Mouse (Mus musculus) embryonic facial prominence, embryonic 14.5 days (tissue): ENCODE data around the gene Dupd1. TPM values are rescaled to one million over a fixed set of nuclear protein-coding genes. Genes with fewer than 3 reads are reported as not detected.

Source experiments
- ATAC-seq: fragments of 200-750 bp; cut with Nextera tagmentation; 2 replicates; pipeline ENCODE4 v1.8.0; 2017; ENCODE audit warnings: low read depth, moderate number of reproducible peaks, moderate TSS enrichment
- DNase-seq: peaks from one replicate; pipeline ENCODE4 v3.0.0-alpha.2; 2015; ENCODE audit warnings: low spot score
- H3K27ac ChIP-seq: fragments of 300-500 bp; sonication (generic); replicated peaks from 2 replicates; pipeline ENCODE4 v1.5.1; 2014; ENCODE audit warnings: low read depth, mild to moderate bottlenecking, low read length, moderate library complexity
- H3K27me3 ChIP-seq: fragments of 300-500 bp; sonication (generic); replicated peaks from 2 replicates; pipeline ENCODE4 v1.6.1; 2014; ENCODE audit warnings: low read length; ENCODE audit not compliant: control insufficient read depth, insufficient read depth
- H3K36me3 ChIP-seq: fragments of 300-500 bp; sonication (generic); 2 replicates; pipeline ENCODE4 v1.6.1; 2014; ENCODE audit warnings: low read length, mixed read lengths; ENCODE audit not compliant: control insufficient read depth, insufficient read depth
- H3K4me1 ChIP-seq: fragments of 300-500 bp; sonication (generic); 2 replicates; pipeline ENCODE4 v1.6.1; 2014; ENCODE audit warnings: antibody characterized with exemption, low read length; ENCODE audit not compliant: control insufficient read depth, insufficient read depth
- H3K4me2 ChIP-seq: fragments of 300-500 bp; sonication (generic); 2 replicates; pipeline ENCODE4 v1.6.1; 2014; ENCODE audit warnings: low read depth, mild to moderate bottlenecking, low read length, moderate library complexity, mixed read lengths
- H3K4me3 ChIP-seq: fragments of 300-500 bp; sonication (generic); 2 replicates; pipeline ENCODE4 v1.5.1; 2014; ENCODE audit warnings: low read depth, mild to moderate bottlenecking, low read length
- H3K9ac ChIP-seq: fragments of 300-500 bp; sonication (generic); 2 replicates; pipeline ENCODE4 v1.6.1; 2014; ENCODE audit warnings: low read depth, mild to moderate bottlenecking, low read length, moderate library complexity, mixed read lengths
- H3K9me3 ChIP-seq: fragments of 300-500 bp; sonication (generic); 2 replicates; pipeline ENCODE4 v1.6.1; 2016; ENCODE audit warnings: low read length; ENCODE audit not compliant: control insufficient read depth
- WGBS: fragments of 180-500 bp; shearing (Covaris S2); extraction: QIAGEN DNeasy Blood & Tissue Kit; methylation state at CpG from one replicate; pipeline ENCODE4 v1.1.7; 2014; 5-methylcytosine and 5-hydroxymethylcytosine counted together
- polyA plus RNA-seq: library from polyadenylated mRNA; unstranded; fragments of >200 nt; fragmentation: Nextera tagmentation; extraction: Ambion mirVana; gene quantifications from 2 replicates; pipeline ENCODE4 v1.2.1, GENCODE M21; 2014

Gene Dupd1
- polyA plus RNA-seq, 1 experiment from 2014 or later = 0.95 TPM

- Histone ChIP-seq H3K9ac (no peak overlapping the region), H3K4me2 (no peak overlapping the region), H3K9me3 (no peaks in the 10 kb centered on the region), H3K4me3 (no peak overlapping the region), H3K27me3 (no peaks in the 10 kb centered on the region), H3K27ac (peak overlapping the region; percentile 65), H3K36me3 (no peaks in the 10 kb centered on the region), H3K4me1 (peaks cover 32% of the 10 kb centered on the region)
- no peak for ATAC-seq
- WGBS = 62% methylated on average over 2 of the region's 2 CpGs
- DNase-seq = no peak
Observed at GRCm38 (mm10) chr14:21709545-21709944, 4.8 kb downstream of the Dupd1 start.

GRCm38 (mm10) chr14:21706759-21707571 lies 7.4 kb downstream of the Dupd1 start:
- Histone ChIP-seq H3K9me3 (no peaks in the 10 kb centered on the region), H3K27me3 (no peaks in the 10 kb centered on the region), H3K9ac (peak overlapping the region; percentile 30; the same call in 1 of the 2 replicates), H3K4me3 (no peak overlapping the region), H3K4me1 (peaks cover 36% of the 10 kb centered on the region), H3K4me2 (no peak overlapping the region), H3K27ac (peak overlapping the region; percentile 89), H3K36me3 (no peaks in the 10 kb centered on the region)
- ATAC-seq = peak; percentile 89
- peak; percentile 92 for DNase-seq
- WGBS = 33% methylated on average over 12 of the region's 12 CpGs

- H3K4me3 ChIP-seq = no peak overlapping the region
- H3K36me3 ChIP-seq = no peaks in the 10 kb centered on the region
- H3K27me3 ChIP-seq = no peaks in the 10 kb centered on the region
- no peak overlapping the region for H3K4me2 ChIP-seq
- WGBS = 77% methylated on average over 2 of the region's 2 CpGs
- H3K9me3 ChIP-seq = no peaks in the 10 kb centered on the region
- DNase-seq (no peak), ATAC-seq (no peak)
- peaks cover 29% of the 10 kb centered on the region for H3K4me1 ChIP-seq
- peak overlapping the region; percentile 89 for H3K27ac ChIP-seq
- H3K9ac ChIP-seq = no peak overlapping the region
Observed at GRCm38 (mm10) chr14:21705462-21705861, 8.9 kb downstream of the Dupd1 start.

- 56% methylated on average over 5 of the region's 5 CpGs for WGBS
- Histone ChIP-seq H3K9ac (no peak overlapping the region), H3K27ac (no peak overlapping the region), H3K27me3 (no peaks in the 10 kb centered on the region), H3K9me3 (no peaks in the 10 kb centered on the region), H3K4me1 (peaks cover 18% of the 10 kb centered on the region), H3K36me3 (no peaks in the 10 kb centered on the region), H3K4me3 (no peak overlapping the region), H3K4me2 (no peak overlapping the region)
- DNase-seq = no peak
- no peak for ATAC-seq
Observed at GRCm38 (mm10) chr14:21703255-21703654, 11.1 kb downstream of the Dupd1 start.

GRCm38 (mm10) chr14:21702691-21703090 lies 11.7 kb downstream of the Dupd1 start:
- Histone ChIP-seq H3K9ac (no peak overlapping the region), H3K36me3 (no peaks in the 10 kb centered on the region), H3K27ac (no peak overlapping the region), H3K27me3 (no peaks in the 10 kb centered on the region), H3K9me3 (no peaks in the 10 kb centered on the region), H3K4me1 (peaks cover 18% of the 10 kb centered on the region), H3K4me3 (no peak overlapping the region), H3K4me2 (no peak overlapping the region)
- DNase-seq (no peak), ATAC-seq (no peak)
- WGBS = 89% methylated on average over 8 of the region's 8 CpGs

- Histone ChIP-seq H3K4me2 (no peak overlapping the region), H3K4me1 (no peaks in the 10 kb centered on the region), H3K9ac (no peak overlapping the region), H3K9me3 (peaks cover 5% of the 10 kb centered on the region), H3K4me3 (no peak overlapping the region), H3K36me3 (0 out of 2 replicates have a peak, but pooled peaks cover 3% of the 10 kb centered on the region), H3K27me3 (no peaks in the 10 kb centered on the region), H3K27ac (no peak overlapping the region)
- ATAC-seq (no peak), DNase-seq (no peak)
- 82% methylated on average over 7 of the region's 7 CpGs for WGBS
Observed at GRCm38 (mm10) chr14:21696186-21696830, 18.1 kb downstream of the Dupd1 start.

- H3K4me1 ChIP-seq = no peaks in the 10 kb centered on the region
- ATAC-seq = no peak
- H3K9me3 ChIP-seq = peaks cover 5% of the 10 kb centered on the region
- H3K27ac ChIP-seq = no peak overlapping the region
- H3K36me3 ChIP-seq = 0 out of 2 replicates have a peak, but pooled peaks cover 3% of the 10 kb centered on the region
- no peak overlapping the region for H3K4me2 ChIP-seq
- no peak for DNase-seq
- no peak overlapping the region for H3K4me3 ChIP-seq
- no peaks in the 10 kb centered on the region for H3K27me3 ChIP-seq
- 68% methylated on average over 6 of the region's 6 CpGs for WGBS
- H3K9ac ChIP-seq = no peak overlapping the region
Observed at GRCm38 (mm10) chr14:21695020-21695419, 19.4 kb downstream of the Dupd1 start.

GRCm38 (mm10) chr14:21691070-21691469 lies 23.3 kb downstream of the Dupd1 start:
- 0 out of 2 replicates have a peak, but pooled peaks cover 3% of the 10 kb centered on the region for H3K36me3 ChIP-seq
- no peaks in the 10 kb centered on the region for H3K27me3 ChIP-seq
- no peak overlapping the region for H3K9ac ChIP-seq
- peaks cover 5% of the 10 kb centered on the region for H3K9me3 ChIP-seq
- no peak overlapping the region for H3K4me3 ChIP-seq
- DNase-seq = no peak
- H3K27ac ChIP-seq = peak overlapping the region; percentile 4; the same call in 1 of the 2 replicates
- 77% methylated on average over 3 of the region's 3 CpGs for WGBS
- H3K4me1 ChIP-seq = peaks cover 5% of the 10 kb centered on the region; the same call in 1 of the 2 replicates
- H3K4me2 ChIP-seq = no peak overlapping the region
- no peak for ATAC-seq
